Mouse (Mus musculus): ENCODE data around the gene Nacad.

Gene Nacad

GRCm38 (mm10) chr11:6580065-6580750 lies 25.6 kb downstream of the Nacad start:
- no peak for DNase-seq (ENCODE audit: low spot score)

- no peak for DNase-seq (ENCODE audit: low spot score)
Measured at GRCm38 (mm10) chr11:6579361-6579760, 26.5 kb downstream of the Nacad start.

- no peak for DNase-seq (ENCODE audit: low spot score)
Measured at GRCm38 (mm10) chr11:6576151-6576550, 29.7 kb downstream of the Nacad start.

GRCm38 (mm10) chr11:6569410-6569777 lies 36.5 kb downstream of the Nacad start:
- DNase-seq (ENCODE audit: low spot score): no peak

DNA sequence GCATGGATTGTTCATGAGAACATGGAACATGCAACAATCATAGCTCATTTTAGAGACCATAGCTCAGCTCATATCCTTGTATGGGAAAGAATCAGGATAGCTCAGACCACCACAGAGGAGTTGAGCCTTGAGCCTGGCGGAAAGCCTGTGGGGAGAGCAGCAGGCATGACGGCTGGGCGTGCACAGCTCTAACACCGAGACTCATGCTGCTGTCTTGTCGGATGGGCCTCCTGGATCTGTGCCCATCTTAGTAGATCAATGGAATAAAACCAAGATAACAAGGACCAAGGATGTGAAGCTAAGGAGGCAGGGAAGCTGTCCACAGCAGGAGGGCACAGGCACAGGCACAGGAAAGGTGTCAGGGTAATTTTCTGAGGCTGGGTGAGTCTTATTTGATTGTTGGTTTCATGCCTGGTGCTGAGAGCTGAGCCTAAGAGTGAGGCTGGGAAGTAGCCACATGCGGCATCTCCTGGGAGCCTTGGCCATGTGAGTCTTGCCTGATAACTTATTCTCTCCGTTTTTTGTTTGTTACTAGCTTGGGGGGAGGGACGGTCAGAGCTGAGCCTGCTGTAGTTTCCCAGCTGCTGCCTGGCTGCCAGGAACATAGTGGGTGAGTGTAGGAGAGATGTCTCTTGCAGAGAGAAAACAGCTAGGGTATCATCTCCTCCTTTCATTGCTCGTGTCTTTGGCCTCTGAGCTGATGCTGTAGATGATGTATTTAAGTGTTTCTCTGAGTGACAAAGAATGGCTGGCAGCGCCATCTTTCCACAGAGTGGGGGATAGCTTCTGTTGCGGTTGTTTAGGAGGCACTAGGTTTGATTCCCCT lies 37.1 kb downstream of the Nacad start:
- no peak for DNase-seq (ENCODE audit: low spot score)

DNA sequence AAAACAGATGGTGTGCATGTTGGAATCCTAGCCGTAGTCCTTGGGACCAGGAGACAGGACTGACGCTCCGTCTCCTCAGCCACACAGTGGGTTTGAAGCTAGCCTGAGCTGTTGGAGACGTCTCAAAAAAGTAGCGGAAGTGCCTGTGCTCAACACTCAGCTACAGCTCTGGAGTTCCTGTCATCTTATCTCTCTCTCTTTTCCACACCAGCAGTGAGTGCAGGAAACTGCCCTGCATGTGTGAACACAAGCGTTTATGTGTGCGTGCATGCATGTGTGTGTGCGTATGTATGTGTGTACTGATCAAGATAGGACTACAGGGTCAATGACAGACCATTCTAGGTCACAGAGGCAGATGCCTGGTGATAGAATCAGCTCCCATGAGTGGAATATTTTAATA lies 37.9 kb downstream of the Nacad start:
- no peak for DNase-seq (ENCODE audit: low spot score)

DNA sequence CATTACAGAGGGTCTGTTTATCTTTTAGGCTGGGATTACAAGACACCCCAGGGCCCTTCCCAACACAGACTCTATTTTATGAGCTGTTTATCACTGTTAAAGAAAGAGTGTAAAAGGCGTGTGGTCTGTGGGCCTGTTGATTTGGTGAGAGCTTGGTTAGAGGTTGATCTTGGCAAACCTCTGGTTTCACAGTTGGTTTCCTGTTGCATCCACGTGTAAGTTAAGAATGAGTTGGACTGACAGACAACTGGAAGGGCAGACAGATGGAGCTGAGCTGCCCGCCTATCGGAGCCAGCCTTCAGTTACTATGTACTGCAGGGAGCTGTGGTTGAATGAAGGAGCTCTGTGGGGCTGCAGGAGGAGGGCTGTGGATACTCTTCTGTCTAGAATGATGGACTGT lies 39.4 kb downstream of the Nacad start:
- no peak for DNase-seq (ENCODE audit: low spot score)

- DNase-seq (ENCODE audit: low spot score): no peak
Measured at GRCm38 (mm10) chr11:6563201-6563600, 42.7 kb downstream of the Nacad start.

DNA sequence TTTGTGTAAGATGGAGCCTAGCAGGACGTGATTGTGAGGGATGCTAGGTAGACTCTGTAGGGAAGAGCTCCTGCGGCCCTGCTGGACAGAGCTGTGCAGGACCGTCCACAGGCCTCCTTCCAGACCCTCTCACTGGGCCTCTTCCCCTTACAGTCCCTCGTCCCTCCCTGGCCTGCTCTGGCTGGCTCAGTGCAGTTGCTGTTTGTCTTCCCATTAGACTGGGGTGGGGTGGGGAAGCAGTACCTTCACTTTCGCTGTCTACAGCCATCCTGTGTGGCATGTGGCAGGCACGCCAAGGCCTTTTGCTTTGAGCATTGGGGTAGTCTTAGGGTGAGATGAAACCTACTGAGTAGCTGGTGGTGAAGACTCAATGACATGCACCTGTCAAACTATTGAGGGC lies 43.5 kb downstream of the Nacad start:
- DNase-seq (ENCODE audit: low spot score): no peak

- no peak for DNase-seq (ENCODE audit: low spot score)
Measured at GRCm38 (mm10) chr11:6561474-6561873, 44.4 kb downstream of the Nacad start.

GRCm38 (mm10) chr11:6560655-6561360 lies 45.0 kb downstream of the Nacad start:
- no peak for DNase-seq (ENCODE audit: low spot score)

DNA sequence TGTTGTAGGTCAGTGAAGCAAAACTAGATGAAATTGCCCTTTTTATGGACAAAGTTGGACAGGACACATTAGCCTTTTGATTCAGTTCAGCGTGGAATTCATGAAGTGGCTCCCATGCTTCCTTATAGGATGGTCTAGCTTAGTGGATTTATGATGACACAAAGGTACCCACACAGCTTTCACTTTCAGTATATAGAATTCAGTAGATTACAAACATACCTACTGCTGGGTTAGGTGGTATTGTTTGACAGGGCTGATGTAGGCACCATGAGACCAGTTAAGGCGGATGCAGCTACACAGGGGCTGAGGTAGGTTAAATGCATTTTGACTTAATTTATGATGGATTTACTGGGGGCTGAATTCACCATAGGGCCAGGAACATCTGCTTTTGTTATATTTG lies 45.9 kb downstream of the Nacad start:
- no peak for DNase-seq (ENCODE audit: low spot score)

- no peak for DNase-seq (ENCODE audit: low spot score)
Measured at GRCm38 (mm10) chr11:6558234-6558633, 47.6 kb downstream of the Nacad start.

- no peak for DNase-seq (ENCODE audit: low spot score)
Measured at GRCm38 (mm10) chr11:6550201-6550600, 55.7 kb downstream of the Nacad start.

DNA sequence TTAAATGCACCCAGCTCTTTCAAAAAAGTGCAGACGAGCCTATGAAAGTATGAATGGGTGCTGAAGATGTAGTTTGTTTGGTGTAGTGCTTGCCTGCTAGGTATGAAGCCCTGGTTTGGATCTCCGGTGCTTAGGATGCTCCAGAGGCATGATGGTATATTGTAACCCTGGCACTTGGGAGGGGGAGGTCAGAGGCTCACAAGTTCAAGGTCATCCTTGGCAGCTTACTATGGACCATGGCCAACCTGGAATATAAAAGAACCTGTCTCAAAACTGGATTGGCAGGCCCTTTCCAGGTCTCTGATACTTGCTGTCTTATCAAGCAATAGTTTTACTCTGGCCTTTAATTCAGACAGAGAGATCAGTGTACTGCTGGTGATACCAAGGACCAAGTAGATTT lies 56.1 kb downstream of the Nacad start:
- DNase-seq (ENCODE audit: low spot score): no peak

Data from c-Kit-positive CD71-positive TER-119-positive erythroid progenitor cells, embryonic 14.5 days (primary cell).